Mouse (Mus musculus): Measurements from ENCODE around the gene Chst10.

GRCm38 (mm10) chr1:38864341-38864740, 33.6 kb downstream of the Chst10 start:
- TF ChIP-seq CTCF (IDR thresholded peaks at IDR 0.05; ENCODE audit: borderline replicate concordance, insufficient read depth, low read depth, low read length) = no peak
- TF ChIP-seq POLR2A (IDR thresholded peaks at IDR 0.05; ENCODE audit: borderline replicate concordance, insufficient read depth, low read length) = no peak
